16 mouse cellular contexts compared by ENCODE assay signal in genomic region chr8:57920326-57920903, GRCm38 (mm10).
"Had no signal": no experiment of that assay in that cellular context is flagged by ENCODE, and none has a peak within 500 bp of the region (broad histone marks: within the 10 kb centered on the region; RNA-seq: fewer than 3 reads in every experiment).

No protein-coding gene starts in this region.

- H3K9me3 ChIP-seq: limb, embryonic 12.5 days; liver, embryonic 13.5 days; megakaryocyte, embryonic 14.5 days; midbrain, embryonic 12.5 days; neural tube, embryonic 12.5 days; stomach, embryonic 15.5 days had no signal

- H3K4me2 ChIP-seq: limb, embryonic 12.5 days; liver, embryonic 13.5 days; neural tube, embryonic 12.5 days; stomach, embryonic 15.5 days had no signal

- H3K36me3 ChIP-seq: limb, embryonic 12.5 days; liver, embryonic 13.5 days; midbrain, embryonic 12.5 days; neural tube, embryonic 12.5 days; stomach, embryonic 15.5 days had no signal

- H3K27ac ChIP-seq: left cerebral cortex, adult 2 months; limb, embryonic 12.5 days; liver, embryonic 13.5 days; macrophage; neural tube, embryonic 12.5 days; stomach, embryonic 15.5 days had no signal

- H3K9ac ChIP-seq: limb, embryonic 12.5 days; liver, embryonic 13.5 days; liver, postnatal 0 days; midbrain, embryonic 12.5 days; neural tube, embryonic 12.5 days; stomach, embryonic 15.5 days had no signal

- H3K4me3 ChIP-seq: left cerebral cortex, adult 2 months; limb, embryonic 12.5 days; liver, embryonic 13.5 days; megakaryocyte, embryonic 14.5 days; midbrain, embryonic 12.5 days; neural tube, embryonic 12.5 days; stomach, embryonic 15.5 days had no signal

- DNase-seq: kidney, adult 18-20 months; kidney, postnatal 14 days; liver; liver, embryonic 13.5 days; liver, postnatal 0 days; right cerebral cortex, postnatal 14 days; thymus, adult 2 months; thymus, postnatal 25 days had no signal

- H3K4me1 ChIP-seq: limb, embryonic 12.5 days; liver, embryonic 13.5 days; megakaryocyte, embryonic 14.5 days; stomach, embryonic 15.5 days had no signal

- ATAC-seq: liver, postnatal 0 days; lung, postnatal 0 days had no signal

- H3K27me3 ChIP-seq: limb, embryonic 12.5 days; liver, embryonic 13.5 days; megakaryocyte, embryonic 14.5 days; neural tube, embryonic 12.5 days; stomach, embryonic 15.5 days had no signal
